Comparison of ENCODE assay signal across 10 mouse cellular contexts in genomic region chr19:5751742-5752141, GRCm38 (mm10). TPM values are rescaled to one million over a fixed set of nuclear protein-coding genes. Genes with fewer than 3 reads are reported as not detected.
A peak's percentile ranks its signal among the peaks of the same experiment; 100 is the strongest.
DNase-seq lines count a peak whose midpoint lies in the region; ATAC-seq and TF ChIP-seq lines count a peak whose summit lies in the region.
"Had no signal": no experiment of that assay in that cellular context is flagged by ENCODE, and none has a peak within 500 bp of the region (broad histone marks: within the 10 kb centered on the region; RNA-seq: fewer than 3 reads in every experiment).

No protein-coding gene starts in this region.

- TF ChIP-seq EP300 in liver, postnatal 0 days (IDR thresholded peaks at IDR 0.05; ENCODE audit: low read depth): no peak

- H3K9ac ChIP-seq in intestine, embryonic 15.5 days: no peak overlapping the region
- no peak overlapping the region for H3K9ac ChIP-seq in intestine, postnatal 0 days (ENCODE audit: low read depth, low read length)
- H3K9ac ChIP-seq in liver, postnatal 0 days (replicated peaks): no peak overlapping the region
- H3K9ac ChIP-seq: stomach, embryonic 15.5 days had no signal

- H3K4me1 ChIP-seq in intestine, embryonic 15.5 days (replicated peaks): peaks cover 7% of the 10 kb centered on the region
- H3K4me1 ChIP-seq in intestine, postnatal 0 days (replicated peaks; ENCODE audit: control insufficient read depth, insufficient read depth, low read length): no peaks in the 10 kb centered on the region
- peaks cover 5% of the 10 kb centered on the region; the same call in 1 of the 2 replicates for H3K4me1 ChIP-seq in liver, postnatal 0 days (ENCODE audit: insufficient read depth)

- peak; percentile 80 to 90 for DNase-seq in adrenal gland, postnatal 36 days
- DNase-seq in kidney, adult 11 months: peak; percentile 36
- peak; percentile 62 for DNase-seq in liver, postnatal 0 days
- DNase-seq in layer of hippocampus, adult 9-11 months: no peak

- H3K27ac ChIP-seq in intestine, embryonic 15.5 days: no peak overlapping the region
- H3K27ac ChIP-seq in intestine, postnatal 0 days (ENCODE audit: low read depth, low read length): no peak overlapping the region
- no peak overlapping the region for H3K27ac ChIP-seq in liver, postnatal 0 days (ENCODE audit: low read depth)
- H3K27ac ChIP-seq: stomach, embryonic 15.5 days had no signal

- 18% methylated on average over 20 of the region's 20 CpGs for WGBS in intestine, embryonic 15.5 days
- WGBS in intestine, postnatal 0 days: 24% methylated on average over 20 of the region's 20 CpGs
- WGBS in liver, postnatal 0 days (ENCODE audit: insufficient replicate concordance): 13% methylated on average over 16 of the region's 20 CpGs

- no peaks in the 10 kb centered on the region for H3K36me3 ChIP-seq in intestine, embryonic 15.5 days
- H3K36me3 ChIP-seq in intestine, postnatal 0 days (ENCODE audit: control insufficient read depth, insufficient read depth): peaks cover 11% of the 10 kb centered on the region; the same call in 1 of the 2 replicates
- H3K36me3 ChIP-seq in liver, postnatal 0 days (replicated peaks; ENCODE audit: insufficient read depth, low read length): no peaks in the 10 kb centered on the region
- H3K36me3 ChIP-seq: stomach, embryonic 15.5 days had no signal

- H3K4me3 ChIP-seq in intestine, embryonic 15.5 days (replicated peaks): no peak overlapping the region
- H3K4me3 ChIP-seq in intestine, postnatal 0 days (ENCODE audit: low read depth, low read length): no peak overlapping the region
- H3K4me3 ChIP-seq in liver, postnatal 0 days (ENCODE audit: low read depth, low read length): no peak overlapping the region
- H3K4me3 ChIP-seq: stomach, embryonic 15.5 days had no signal

- TF ChIP-seq CTCF in intestine, postnatal 0 days (IDR thresholded peaks at IDR 0.05; ENCODE audit: low read depth): no peak
- TF ChIP-seq CTCF in liver, postnatal 0 days (IDR thresholded peaks at IDR 0.05; ENCODE audit: low read depth): no peak

- H3K27me3 ChIP-seq in intestine, embryonic 15.5 days (replicated peaks): peaks cover 39% of the 10 kb centered on the region
- peaks cover 14% of the 10 kb centered on the region; the same call in 1 of the 2 replicates for H3K27me3 ChIP-seq in intestine, postnatal 0 days (replicated peaks; ENCODE audit: control insufficient read depth, insufficient read depth, low read length)
- peaks cover 74% of the 10 kb centered on the region for H3K27me3 ChIP-seq in liver, postnatal 0 days (ENCODE audit: insufficient read depth, low read length)

- 0 out of 2 replicates have a peak overlapping the region, but pooled peaks have one; percentile 10 for H3K4me2 ChIP-seq in intestine, embryonic 15.5 days (replicated peaks)
- H3K4me2 ChIP-seq in intestine, postnatal 0 days (replicated peaks; ENCODE audit: low read depth): no peak overlapping the region
- no peak overlapping the region for H3K4me2 ChIP-seq in liver, postnatal 0 days (ENCODE audit: low read depth, low read length)
- H3K4me2 ChIP-seq: stomach, embryonic 15.5 days had no signal

- peak; percentile 50 for ATAC-seq in intestine, embryonic 15.5 days
- no peak for ATAC-seq in intestine, postnatal 0 days
- peak; percentile 56; the same call in 1 of the 2 replicates for ATAC-seq in liver, postnatal 0 days
- ATAC-seq in erythroid progenitor cell, adult 5-6 weeks (replicated peaks; ENCODE audit: low FRiP score, poor library complexity, severe bottlenecking): no peak
- ATAC-seq in cerebellum, adult (ENCODE audit: insufficient number of reproducible peaks, low FRiP score, low TSS enrichment): no peak

- no peaks in the 10 kb centered on the region for H3K9me3 ChIP-seq in intestine, embryonic 15.5 days
- no peaks in the 10 kb centered on the region for H3K9me3 ChIP-seq in intestine, postnatal 0 days (ENCODE audit: control insufficient read depth)
- no peaks in the 10 kb centered on the region for H3K9me3 ChIP-seq in liver, postnatal 0 days (ENCODE audit: low read length)
- H3K9me3 ChIP-seq: stomach, embryonic 15.5 days had no signal

RNA-seq across cellular contexts. Expression of gene Ltbp3, which starts 11.0 kb away (rescaled TPM):
- polyA plus RNA-seq in intestine, embryonic 15.5 days (2015; fragmentation: Nextera tagmentation; extraction: Ambion mirVana): 20.7 and 21.7 TPM in 2 replicates
- polyA plus RNA-seq in intestine, postnatal 0 days (2015; fragmentation: Nextera tagmentation; extraction: Ambion mirVana): 11.9 and 15.6 TPM in 2 replicates
- total RNA-seq in adrenal gland, postnatal 36 days (2021): 100 to 1,000 TPM; 222 to 305 TPM
- polyA plus RNA-seq in liver, postnatal 0 days (2015; fragmentation: Nextera tagmentation; extraction: Ambion mirVana): 1.3 and 1.4 TPM in 2 replicates
- total RNA-seq in erythroid progenitor cell, adult 5-6 weeks (2015; ENCODE audit: low replicate concordance): 2.5 and 10.1 TPM in 2 replicates
- total RNA-seq in erythroid progenitor cell, adult 5-6 weeks (2017; ENCODE audit: low replicate concordance): 1.6 TPM in 1 of 2 replicates, not detected in the other

RNA-seq across cellular contexts. Expression of gene Scyl1, which starts 19.5 kb away (rescaled TPM):
- polyA plus RNA-seq in intestine, embryonic 15.5 days (2015; fragmentation: Nextera tagmentation; extraction: Ambion mirVana): 60.6 and 60.9 TPM in 2 replicates
- 43.8 and 48.8 TPM in 2 replicates for polyA plus RNA-seq in intestine, postnatal 0 days (2015; fragmentation: Nextera tagmentation; extraction: Ambion mirVana)
- total RNA-seq in adrenal gland, postnatal 36 days (2021): 100 to 1,000 TPM; 103 to 107 TPM
- 16.9 and 17.0 TPM in 2 replicates for polyA plus RNA-seq in liver, postnatal 0 days (2015; fragmentation: Nextera tagmentation; extraction: Ambion mirVana)
- total RNA-seq in erythroid progenitor cell, adult 5-6 weeks (2015; ENCODE audit: low replicate concordance): 18.4 and 24.1 TPM in 2 replicates
- 17.2 and 17.3 TPM in 2 replicates for total RNA-seq in erythroid progenitor cell, adult 5-6 weeks (2017; ENCODE audit: low replicate concordance)

RNA-seq across cellular contexts. Expression of gene Fam89b, which starts 22.3 kb away (rescaled TPM):
- polyA plus RNA-seq in intestine, embryonic 15.5 days (2015; fragmentation: Nextera tagmentation; extraction: Ambion mirVana): 68.7 and 69.6 TPM in 2 replicates
- 48.5 and 48.9 TPM in 2 replicates for polyA plus RNA-seq in intestine, postnatal 0 days (2015; fragmentation: Nextera tagmentation; extraction: Ambion mirVana)
- total RNA-seq in adrenal gland, postnatal 36 days (2021): 10 to 100 TPM; 41.4 to 66.5 TPM
- 28.9 and 31.0 TPM in 2 replicates for polyA plus RNA-seq in liver, postnatal 0 days (2015; fragmentation: Nextera tagmentation; extraction: Ambion mirVana)
- 67.9 and 77.8 TPM in 2 replicates for total RNA-seq in erythroid progenitor cell, adult 5-6 weeks (2015; ENCODE audit: low replicate concordance)
- 18.7 and 41.5 TPM in 2 replicates for total RNA-seq in erythroid progenitor cell, adult 5-6 weeks (2017; ENCODE audit: low replicate concordance)

RNA-seq across cellular contexts. Expression of gene Ehbp1l1, which starts 25.6 kb away (rescaled TPM):
- 38.6 and 40.1 TPM in 2 replicates for polyA plus RNA-seq in intestine, embryonic 15.5 days (2015; fragmentation: Nextera tagmentation; extraction: Ambion mirVana)
- 49.8 and 51.0 TPM in 2 replicates for polyA plus RNA-seq in intestine, postnatal 0 days (2015; fragmentation: Nextera tagmentation; extraction: Ambion mirVana)
- 10 to 100 TPM; 30.8 to 38.3 TPM for total RNA-seq in adrenal gland, postnatal 36 days (2021)
- 38.5 and 42.5 TPM in 2 replicates for polyA plus RNA-seq in liver, postnatal 0 days (2015; fragmentation: Nextera tagmentation; extraction: Ambion mirVana)
- 176 and 250 TPM in 2 replicates for total RNA-seq in erythroid progenitor cell, adult 5-6 weeks (2015; ENCODE audit: low replicate concordance)
- total RNA-seq in erythroid progenitor cell, adult 5-6 weeks (2017; ENCODE audit: low replicate concordance): 668 and 983 TPM in 2 replicates

RNA-seq across cellular contexts. Expression of gene Kcnk7, which starts 47.6 kb away (rescaled TPM):
- polyA plus RNA-seq in intestine, embryonic 15.5 days (2015; fragmentation: Nextera tagmentation; extraction: Ambion mirVana): 0.29 and 0.43 TPM in 2 replicates
- polyA plus RNA-seq in intestine, postnatal 0 days (2015; fragmentation: Nextera tagmentation; extraction: Ambion mirVana): 0.12 and 0.21 TPM in 2 replicates
- not detected for total RNA-seq in adrenal gland, postnatal 36 days (2021)
- polyA plus RNA-seq in liver, postnatal 0 days (2015; fragmentation: Nextera tagmentation; extraction: Ambion mirVana): 0.17 and 0.18 TPM in 2 replicates
- total RNA-seq in erythroid progenitor cell, adult 5-6 weeks (2015; ENCODE audit: low replicate concordance): not detected in 2 replicates
- total RNA-seq in erythroid progenitor cell, adult 5-6 weeks (2017; ENCODE audit: low replicate concordance): not detected in 2 replicates
- total RNA-seq: hematopoietic stem cell, adult 5-6 weeks had no signal

Comparison
In these comparisons a context has a peak if more than half of its experiments do, and no peak if none do; other contexts are left out.
1. ATAC-seq: peak in intestine, embryonic 15.5 days (single experiment) and liver, postnatal 0 days (single experiment); none in intestine, postnatal 0 days (single experiment), erythroid progenitor cell, adult 5-6 weeks (single experiment) and cerebellum, adult (single experiment).